Mouse (Mus musculus): ENCODE measurements around the gene Gm44579.

The Gm44579 gene

GRCm38 (mm10) chr15:98167645-98168621 lies 52.8 kb downstream of the Gm44579 start:
- peak; percentile 92 for DNase-seq

GRCm38 (mm10) chr15:98166963-98167644 lies 53.7 kb downstream of the Gm44579 start, which contains the start of gene Ccdc184:
Ccdc184 (plus strand) TSS chr15:98167158.
- no peak for DNase-seq

- DNase-seq = no peak
These were observed 55.3 kb downstream of the Gm44579 start, which contains the start of gene Asb8 for GRCm38 (mm10) chr15:98165525-98165924. Asb8 (minus strand) TSS chr15:98165625.

- no peak for DNase-seq
These were observed 58.2 kb downstream of the Gm44579 start for GRCm38 (mm10) chr15:98162561-98162960.

GRCm38 (mm10) chr15:98161026-98161805 lies 59.6 kb downstream of the Gm44579 start:
- no peak for DNase-seq

GRCm38 (mm10) chr15:98157253-98157652 lies 63.5 kb downstream of the Gm44579 start:
- no peak for DNase-seq

GRCm38 (mm10) chr15:98155944-98156343 lies 64.8 kb downstream of the Gm44579 start:
- no peak for DNase-seq

- no peak for DNase-seq
These were observed 65.5 kb downstream of the Gm44579 start for GRCm38 (mm10) chr15:98155272-98155671.

GRCm38 (mm10) chr15:98154631-98155030 lies 66.1 kb downstream of the Gm44579 start:
- DNase-seq = no peak

GRCm38 (mm10) chr15:98154146-98154545 lies 66.6 kb downstream of the Gm44579 start:
- DNase-seq = no peak

GRCm38 (mm10) chr15:98153625-98154024 lies 67.2 kb downstream of the Gm44579 start:
- no peak for DNase-seq

- DNase-seq = no peak
These were observed 67.9 kb downstream of the Gm44579 start for GRCm38 (mm10) chr15:98152916-98153315.

GRCm38 (mm10) chr15:98149166-98149602 lies 71.6 kb downstream of the Gm44579 start:
- DNase-seq = no peak

- peak; percentile 82 for DNase-seq
These were observed 72.4 kb downstream of the Gm44579 start for GRCm38 (mm10) chr15:98148356-98148755.

GRCm38 (mm10) chr15:98145559-98146181 lies 75.1 kb downstream of the Gm44579 start:
- peak; percentile 93 for DNase-seq

GRCm38 (mm10) chr15:98144861-98145507 lies 75.8 kb downstream of the Gm44579 start:
- DNase-seq = peak; percentile 64

- no peak for DNase-seq
These were observed 78.3 kb downstream of the Gm44579 start for GRCm38 (mm10) chr15:98142515-98142914.

- DNase-seq = no peak
These were observed 80.0 kb downstream of the Gm44579 start for GRCm38 (mm10) chr15:98140809-98141208.

- DNase-seq = no peak
These were observed 81.0 kb downstream of the Gm44579 start for GRCm38 (mm10) chr15:98139763-98140162.

- no peak for DNase-seq
These were observed 83.9 kb downstream of the Gm44579 start for GRCm38 (mm10) chr15:98136871-98137270.
